Mouse (Mus musculus) brain, embryonic 14.5 days (tissue): Measurements from ENCODE around the gene Slc44a5.

Experiments used
- CTCF ChIP-seq: fragments of 200-500 bp; IDR thresholded peaks from 2 replicates; pipeline ENCODE4 v1.5.1; 2012; ENCODE audit warnings: inconsistent platforms, mild to moderate bottlenecking, moderate library complexity, borderline replicate concordance; ENCODE audit not compliant: insufficient read depth, insufficient read length; ENCODE audit errors: extremely low read depth
- POLR2A ChIP-seq: fragments of 200-500 bp; IDR thresholded peaks from 2 replicates; pipeline ENCODE4 v1.6.1; 2012; ENCODE audit warnings: mild to moderate bottlenecking, inconsistent platforms, borderline replicate concordance; ENCODE audit not compliant: poor library complexity, insufficient read depth, insufficient read length, severe bottlenecking; ENCODE audit errors: extremely low read depth

- TF ChIP-seq CTCF (no peak), POLR2A (no peak)
These were observed 32.8 kb upstream of the Slc44a5 start for GRCm38 (mm10) chr3:153940486-153940885.
